Mouse (Mus musculus) midbrain, embryonic 12.5 days (tissue): Measurements from ENCODE around the gene Ppme1. TPM values are rescaled to one million over a fixed set of nuclear protein-coding genes. Genes with fewer than 3 reads are reported as not detected.

Experiments used
- ATAC-seq: fragments of 200-750 bp; cut with Nextera tagmentation; 2 replicates; pipeline ENCODE4 v1.8.0; 2017; ENCODE audit warnings: low read depth, moderate TSS enrichment, moderate library complexity; ENCODE audit not compliant: low FRiP score
- H3K27ac ChIP-seq: fragments of 300-500 bp; sonication (generic); replicated peaks from 2 replicates; pipeline ENCODE4 v1.5.1; 2016; ENCODE audit warnings: mild to moderate bottlenecking
- H3K27me3 ChIP-seq: fragments of 300-500 bp; sonication (generic); 2 replicates; pipeline ENCODE4 v1.6.1; 2016; ENCODE audit warnings: mild to moderate bottlenecking
- H3K36me3 ChIP-seq: fragments of 300-500 bp; sonication (generic); 2 replicates; pipeline ENCODE4 v1.6.1; 2016
- H3K4me1 ChIP-seq: fragments of 300-500 bp; sonication (generic); 2 replicates; pipeline ENCODE4 v1.6.1; 2016
- H3K4me2 ChIP-seq: fragments of 300-500 bp; sonication (generic); replicated peaks from 2 replicates; pipeline ENCODE4 v1.6.1; 2016; ENCODE audit warnings: mild to moderate bottlenecking, moderate library complexity
- H3K4me3 ChIP-seq: fragments of 300-500 bp; sonication (generic); 2 replicates; pipeline ENCODE4 v1.5.1; 2016; ENCODE audit warnings: mild to moderate bottlenecking
- H3K9ac ChIP-seq: fragments of 300-500 bp; sonication (generic); replicated peaks from 2 replicates; pipeline ENCODE4 v1.6.1; 2016; ENCODE audit warnings: mild to moderate bottlenecking, moderate library complexity
- H3K9me3 ChIP-seq: fragments of 300-500 bp; sonication (generic); 2 replicates; pipeline ENCODE4 v1.6.1; 2016; ENCODE audit warnings: mild to moderate bottlenecking
- WGBS: fragments of 180-500 bp; shearing (Covaris S2); methylation state at CpG from one replicate; pipeline ENCODE4 v1.1.7; 2016; 5-methylcytosine and 5-hydroxymethylcytosine counted together
- polyA plus RNA-seq: library from polyadenylated mRNA; unstranded; fragments of >200 nt; fragmentation: Nextera tagmentation; extraction: Ambion mirVana; gene quantifications from 2 replicates; pipeline ENCODE4 v1.2.1, GENCODE M21; 2016

Ppme1 gene
- polyA plus RNA-seq, 1 experiment from 2014 or later, result 108 TPM

GRCm38 (mm10) chr7:100295745-100296144 lies 76.4 kb downstream of the Ppme1 start:
- H3K9ac ChIP-seq, result no peak overlapping the region
- no peak for ATAC-seq
- H3K36me3 ChIP-seq, result no peaks in the 10 kb centered on the region
- no peaks in the 10 kb centered on the region for H3K27me3 ChIP-seq
- no peaks in the 10 kb centered on the region for H3K9me3 ChIP-seq
- no peak overlapping the region for H3K4me3 ChIP-seq
- no peaks in the 10 kb centered on the region for H3K4me1 ChIP-seq
- H3K27ac ChIP-seq, result no peak overlapping the region
- WGBS, result 92% methylated on average over 2 of the region's 2 CpGs
- H3K4me2 ChIP-seq, result no peak overlapping the region

DNA sequence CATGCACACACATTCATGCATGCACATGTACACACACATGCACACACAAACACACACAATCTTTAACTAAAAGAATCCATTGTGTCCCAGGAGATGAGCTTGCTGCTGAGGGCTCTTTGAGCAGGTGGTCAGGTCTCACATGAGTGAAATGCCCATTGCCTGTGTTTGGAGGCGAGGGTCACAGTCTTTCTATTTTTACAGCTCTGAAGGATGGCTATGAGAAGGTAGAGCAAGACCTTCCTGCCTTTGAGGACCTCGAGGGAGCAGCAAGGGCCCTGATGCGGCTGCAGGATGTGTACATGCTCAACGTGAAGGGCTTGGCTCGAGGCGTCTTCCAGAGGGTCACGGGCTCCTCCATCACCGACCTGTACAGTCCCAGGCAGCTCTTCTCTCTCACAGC lies 78.6 kb downstream of the Ppme1 start:
- ATAC-seq, result no peak

DNA sequence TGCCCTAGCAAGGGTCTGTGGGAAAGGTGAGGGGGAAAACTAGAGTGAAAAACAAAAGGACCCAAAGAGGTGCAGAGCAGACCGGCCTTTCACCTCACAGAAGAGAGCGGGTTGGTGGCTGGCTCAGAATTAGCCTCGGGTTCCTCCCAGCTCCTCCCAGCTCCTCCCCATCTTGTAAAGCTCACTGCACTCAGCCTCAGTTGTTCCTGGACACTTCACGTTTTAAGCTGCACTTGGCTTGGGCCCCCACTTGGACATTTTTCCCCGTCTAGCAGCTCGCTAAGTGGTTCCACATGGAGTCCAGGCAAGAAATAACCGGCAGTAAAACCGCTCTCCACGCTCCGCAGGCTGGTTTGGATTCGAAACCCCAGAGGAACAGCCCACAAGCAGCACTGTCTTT lies 83.5 kb downstream of the Ppme1 start:
- Histone ChIP-seq H3K4me1 (peaks cover 25% of the 10 kb centered on the region), H3K4me2 (peak overlapping the region; percentile 22; the same call in 1 of the 2 replicates), H3K27ac (peak overlapping the region; percentile 74), H3K36me3 (no peaks in the 10 kb centered on the region), H3K9me3 (no peaks in the 10 kb centered on the region), H3K27me3 (peaks cover 35% of the 10 kb centered on the region), H3K4me3 (no peak overlapping the region), H3K9ac (no peak overlapping the region)
- 43% methylated on average over 11 of the region's 11 CpGs for WGBS
- ATAC-seq, result peak; percentile 44; the same call in 1 of the 2 replicates

More for the DNA sequence above, 78.6 kb downstream of the Ppme1 start:
- H3K27ac ChIP-seq, result no peak overlapping the region
- no peaks in the 10 kb centered on the region for H3K36me3 ChIP-seq
- no peak overlapping the region for H3K4me2 ChIP-seq
- H3K4me3 ChIP-seq, result no peak overlapping the region
- 0 out of 2 replicates have a peak, but pooled peaks cover 5% of the 10 kb centered on the region for H3K4me1 ChIP-seq
- WGBS, result 87% methylated on average over 8 of the region's 8 CpGs
- peaks cover 6% of the 10 kb centered on the region; the same call in 1 of the 2 replicates for H3K27me3 ChIP-seq
- no peaks in the 10 kb centered on the region for H3K9me3 ChIP-seq
- no peak overlapping the region for H3K9ac ChIP-seq

- peak overlapping the region; percentile 22; the same call in 1 of the 2 replicates for H3K4me2 ChIP-seq
- peak; percentile 62 for ATAC-seq
- no peaks in the 10 kb centered on the region for H3K9me3 ChIP-seq
- H3K4me3 ChIP-seq, result no peak overlapping the region
- peaks cover 25% of the 10 kb centered on the region for H3K4me1 ChIP-seq
- no peak overlapping the region for H3K9ac ChIP-seq
- H3K27ac ChIP-seq, result peak overlapping the region; percentile 74
- H3K27me3 ChIP-seq, result peaks cover 35% of the 10 kb centered on the region
- WGBS, result 31% methylated on average over 7 of the region's 7 CpGs
- no peaks in the 10 kb centered on the region for H3K36me3 ChIP-seq
Observed at GRCm38 (mm10) chr7:100287748-100288578, 84.1 kb downstream of the Ppme1 start.

GRCm38 (mm10) chr7:100285383-100285782 lies 86.7 kb downstream of the Ppme1 start, which contains the start of gene P4ha3:
Gene P4ha3 (plus strand): TSS chr7:100285520.
- under 1% methylated on average over 42 of the region's 53 CpGs for WGBS
- ATAC-seq, result peak; percentile 48; the same call in 1 of the 2 replicates
- Histone ChIP-seq H3K27me3 (peaks cover 35% of the 10 kb centered on the region), H3K4me1 (peaks cover 25% of the 10 kb centered on the region), H3K36me3 (no peaks in the 10 kb centered on the region), H3K27ac (no peak within 1 kb of the TSS), H3K9ac (peak within 1 kb of the TSS; percentile 69), H3K4me3 (peak within 1 kb of the TSS; percentile 55), H3K9me3 (no peaks in the 10 kb centered on the region), H3K4me2 (peak within 1 kb of the TSS; percentile 91)

GRCm38 (mm10) chr7:100283298-100283697 lies 88.8 kb downstream of the Ppme1 start:
- H3K4me3 ChIP-seq, result no peak overlapping the region
- peaks cover 17% of the 10 kb centered on the region for H3K4me1 ChIP-seq
- ATAC-seq, result no peak
- no peaks in the 10 kb centered on the region for H3K9me3 ChIP-seq
- H3K4me2 ChIP-seq, result no peak overlapping the region
- no peak overlapping the region for H3K27ac ChIP-seq
- WGBS, result 23% methylated on average over 3 of the region's 3 CpGs
- no peaks in the 10 kb centered on the region for H3K36me3 ChIP-seq
- peaks cover 29% of the 10 kb centered on the region for H3K27me3 ChIP-seq
- H3K9ac ChIP-seq, result no peak overlapping the region

GRCm38 (mm10) chr7:100281596-100281995 lies 90.5 kb downstream of the Ppme1 start:
- H3K36me3 ChIP-seq, result no peaks in the 10 kb centered on the region
- no peak overlapping the region for H3K4me3 ChIP-seq
- 52% methylated on average over 3 of the region's 3 CpGs for WGBS

DNA sequence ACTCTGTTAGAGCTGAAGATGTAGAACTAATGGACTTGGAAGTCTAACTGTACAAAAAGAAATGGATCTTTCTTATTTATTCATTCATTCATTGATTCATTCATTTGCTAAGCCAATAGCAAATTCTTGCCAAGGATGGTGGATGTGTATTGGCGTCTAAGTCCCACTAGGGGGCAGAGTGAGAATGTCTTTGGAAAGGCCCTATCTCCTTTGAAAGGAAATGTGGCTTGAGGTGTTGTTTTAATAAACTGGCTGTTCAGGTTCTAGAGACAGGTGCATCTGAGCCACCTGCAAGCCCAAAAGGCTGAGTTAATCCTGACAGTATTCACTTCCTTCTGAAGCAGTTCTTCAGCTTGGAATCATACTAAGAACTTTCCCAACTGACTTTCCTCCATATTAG lies 92.3 kb downstream of the Ppme1 start:
- H3K27ac ChIP-seq, result no peak overlapping the region
- H3K9me3 ChIP-seq, result no peaks in the 10 kb centered on the region
- ATAC-seq, result no peak
- no peak overlapping the region for H3K4me2 ChIP-seq
- peaks cover 10% of the 10 kb centered on the region for H3K27me3 ChIP-seq
- H3K36me3 ChIP-seq, result no peaks in the 10 kb centered on the region
- peaks cover 2% of the 10 kb centered on the region for H3K4me1 ChIP-seq
- no peak overlapping the region for H3K4me3 ChIP-seq
- H3K9ac ChIP-seq, result no peak overlapping the region
- 0% methylated on average over 1 of the region's 1 CpGs for WGBS

More at GRCm38 (mm10) chr7:100281596-100281995, 90.5 kb downstream of the Ppme1 start:
- no peak overlapping the region for H3K27ac ChIP-seq
- ATAC-seq, result no peak
- H3K4me2 ChIP-seq, result no peak overlapping the region
- H3K9ac ChIP-seq, result no peak overlapping the region
- no peaks in the 10 kb centered on the region for H3K9me3 ChIP-seq
- peaks cover 28% of the 10 kb centered on the region for H3K27me3 ChIP-seq
- H3K4me1 ChIP-seq, result peaks cover 13% of the 10 kb centered on the region

Other genes with a start within 250 kb of the Ppme1 start
- 15.7 and 16.9 TPM in 2 replicates for gene Lipt2, start 213.0 kb downstream of the Ppme1 start, polyA plus RNA-seq
- 1.4 and 1.5 TPM in 2 replicates for gene Kcne3, start 195.8 kb downstream of the Ppme1 start, polyA plus RNA-seq
- 11.8 and 14.3 TPM in 2 replicates for gene Pgm2l1, start 144.9 kb downstream of the Ppme1 start, polyA plus RNA-seq
- gene P4ha3, start 86.8 kb downstream of the Ppme1 start, polyA plus RNA-seq, result 4.4 and 4.7 TPM in 2 replicates
- 39.5 and 41.0 TPM in 2 replicates for gene C2cd3, start 74 bp downstream of the Ppme1 start, polyA plus RNA-seq
- not detected in 2 replicates for gene Ucp3, start 100.7 kb upstream of the Ppme1 start, polyA plus RNA-seq
- 68.6 and 87.1 TPM in 2 replicates for gene Ucp2, start 121.0 kb upstream of the Ppme1 start, polyA plus RNA-seq
- 0.37 and 0.93 TPM in 2 replicates for gene Dnajb13, start 142.7 kb upstream of the Ppme1 start, polyA plus RNA-seq
- gene Coa4, start 164.8 kb upstream of the Ppme1 start, polyA plus RNA-seq, result 15.6 and 17.8 TPM in 2 replicates
- gene Rab6a, start 235.1 kb upstream of the Ppme1 start, polyA plus RNA-seq, result 162 and 179 TPM in 2 replicates
- gene Mrpl48, start 236.0 kb upstream of the Ppme1 start, polyA plus RNA-seq, result 67.7 and 69.4 TPM in 2 replicates